Mouse (Mus musculus): ENCODE data around the gene Vav1. TPM values are rescaled to one million over a fixed set of nuclear protein-coding genes. Genes with fewer than 3 reads are reported as not detected.
"Not testable (repeated sequence)": the region's sequence is repeated elsewhere in the genome, so short reads cannot be mapped to it uniquely, and the experiment has no call there.

The Vav1 gene
- polyA plus RNA-seq, 1 experiment from 2014 or later = 6.1 TPM

DNA sequence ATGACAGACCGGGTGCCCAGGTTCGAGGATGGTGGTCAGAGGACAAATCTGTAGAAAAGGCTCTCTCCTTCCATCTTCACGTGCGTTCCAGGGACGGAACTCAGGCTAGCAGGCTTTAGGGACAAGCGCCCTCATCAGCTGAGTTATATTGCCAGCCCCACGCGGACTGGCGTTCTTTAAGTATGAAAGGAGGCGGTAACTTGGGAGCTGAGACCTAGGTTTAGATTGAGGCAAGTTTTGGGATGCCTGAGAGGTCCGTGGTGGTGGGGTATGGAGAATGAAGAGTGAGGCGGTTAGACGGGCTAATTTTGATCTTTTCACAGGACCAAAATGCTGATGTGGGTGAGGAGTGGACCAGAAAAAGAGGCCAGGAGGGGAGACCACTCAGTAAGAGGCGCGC is 4.2 kb upstream of the Vav1 start:
- H3K4me1 ChIP-seq = peaks cover 18% of the 10 kb centered on the region
- no peaks in the 10 kb centered on the region for H3K36me3 ChIP-seq
- peak overlapping the region; percentile 37 for H3K9ac ChIP-seq
- H3K4me3 ChIP-seq = peak overlapping the region; percentile 49
- 5% methylated on average over 15 of the region's 15 CpGs for WGBS
- H3K4me2 ChIP-seq = peak overlapping the region; percentile 87
- H3K27ac ChIP-seq = peak overlapping the region; percentile 8; the same call in 1 of the 2 replicates
- no peak for ATAC-seq (ENCODE audit: borderline replicate concordance, extremely low read depth, low FRiP score, low TSS enrichment)
- no peaks in the 10 kb centered on the region for H3K9me3 ChIP-seq
- no peaks in the 10 kb centered on the region for H3K27me3 ChIP-seq

DNA sequence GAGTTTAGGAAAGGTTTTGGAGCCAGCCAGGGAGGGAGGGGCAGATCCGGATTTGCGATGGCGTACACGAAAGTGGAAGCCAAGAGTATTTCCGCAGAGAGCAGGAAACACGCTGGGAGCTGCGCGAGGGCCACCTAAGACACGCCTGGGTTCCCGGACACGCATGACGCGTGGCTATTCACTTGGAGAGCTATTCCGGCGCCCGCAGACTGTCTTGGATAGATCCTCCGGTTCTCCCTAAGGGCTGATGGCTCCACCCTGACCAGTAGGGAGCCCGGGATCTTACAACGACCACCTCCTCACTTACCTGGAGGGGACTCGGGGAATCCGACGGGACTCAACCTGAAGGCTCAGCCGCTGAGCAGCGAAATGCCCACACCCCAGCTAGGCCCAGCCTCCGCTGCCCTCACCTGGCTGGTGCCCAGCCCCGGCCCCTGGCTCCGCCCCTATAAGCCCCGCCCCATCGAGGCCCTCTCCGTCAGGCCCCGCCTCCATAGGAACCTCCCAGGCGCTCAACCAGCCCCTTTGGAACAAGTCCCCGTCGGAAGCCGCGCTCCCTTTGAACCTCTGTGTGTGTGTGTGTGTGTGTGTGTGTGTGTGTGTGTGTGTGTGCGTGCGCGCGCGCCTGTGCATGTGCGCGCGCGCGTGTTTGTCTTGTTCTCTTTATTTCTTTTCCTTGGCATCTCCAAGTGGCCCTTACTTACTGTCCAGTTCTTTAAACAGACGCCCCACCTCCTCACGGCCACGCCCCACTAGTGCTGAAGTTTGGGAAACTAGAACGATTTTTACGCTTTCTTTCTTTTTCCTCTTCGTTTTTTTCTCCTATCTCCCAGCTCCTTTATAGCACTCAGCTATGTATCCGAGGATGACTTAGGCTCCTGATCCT is 3.5 kb upstream of the Vav1 start:
- Histone ChIP-seq H3K36me3 (no peaks in the 10 kb centered on the region), H3K4me1 (peaks cover 18% of the 10 kb centered on the region), H3K27me3 (no peaks in the 10 kb centered on the region), H3K4me3 (peak overlapping the region; percentile 49), H3K4me2 (peak overlapping the region; percentile 87), H3K27ac (peak overlapping the region; percentile 8; the same call in 1 of the 2 replicates), H3K9ac (peak overlapping the region; percentile 37), H3K9me3 (no peaks in the 10 kb centered on the region)
- under 1% methylated on average over 53 of the region's 53 CpGs for WGBS
- peak; percentile 86 for ATAC-seq (ENCODE audit: borderline replicate concordance, extremely low read depth, low FRiP score, low TSS enrichment)

DNA sequence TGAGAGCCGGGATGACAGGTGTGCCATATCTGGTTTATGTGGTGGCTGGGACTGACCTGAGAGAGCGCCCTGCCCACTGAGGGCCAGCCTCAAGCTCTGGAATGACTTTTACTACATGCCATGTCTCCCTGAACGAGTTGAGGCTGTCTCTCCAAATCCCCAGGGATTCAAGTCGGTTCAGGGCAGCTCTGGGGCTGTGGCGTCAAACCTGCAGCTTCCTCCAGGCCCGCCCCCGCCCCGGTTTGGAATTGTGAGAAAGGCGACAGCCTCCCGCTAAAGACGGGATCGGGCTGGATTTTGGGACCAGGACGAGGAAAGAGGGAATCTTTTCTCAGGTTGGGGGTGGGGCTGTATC is 2.9 kb upstream of the Vav1 start:
- WGBS = 2% methylated on average over 13 of the region's 13 CpGs
- H3K9ac ChIP-seq = peak overlapping the region; percentile 37
- no peak overlapping the region for H3K27ac ChIP-seq
- peak overlapping the region; percentile 49 for H3K4me3 ChIP-seq
- no peaks in the 10 kb centered on the region for H3K36me3 ChIP-seq
- peak; percentile 13 for ATAC-seq (ENCODE audit: borderline replicate concordance, extremely low read depth, low FRiP score, low TSS enrichment)
- peak overlapping the region; percentile 87 for H3K4me2 ChIP-seq
- peaks cover 18% of the 10 kb centered on the region for H3K4me1 ChIP-seq
- no peaks in the 10 kb centered on the region for H3K27me3 ChIP-seq
- H3K9me3 ChIP-seq = no peaks in the 10 kb centered on the region

DNA sequence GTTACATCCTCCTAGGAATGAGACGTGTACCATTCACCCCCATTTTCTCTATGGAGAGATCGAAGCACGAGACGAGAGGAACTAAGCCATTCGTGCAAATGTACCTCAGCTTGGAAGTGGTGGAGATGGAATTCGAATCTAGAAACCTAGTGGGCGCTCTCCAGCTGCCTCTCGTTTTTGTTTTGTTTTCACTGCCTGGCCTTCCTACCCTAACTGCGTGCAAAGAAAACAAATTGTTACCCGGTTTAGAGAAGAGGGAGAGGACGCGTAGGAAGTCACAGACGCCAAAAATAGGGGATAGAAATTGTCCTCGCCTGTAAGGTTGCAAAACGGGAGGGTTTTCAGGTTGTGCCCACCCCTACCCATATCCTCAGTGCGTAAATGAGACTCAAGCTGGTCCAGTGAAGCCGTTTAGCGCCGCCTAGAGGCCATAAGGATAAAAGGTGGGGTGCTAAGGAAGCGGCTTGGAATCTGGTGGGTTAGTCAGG is 2.2 kb upstream of the Vav1 start:
- Histone ChIP-seq H3K9ac (peak overlapping the region; percentile 39), H3K9me3 (no peaks in the 10 kb centered on the region), H3K4me2 (peak overlapping the region; percentile 87), H3K27ac (no peak overlapping the region; the same call in 1 of the 2 replicates), H3K27me3 (no peaks in the 10 kb centered on the region), H3K4me3 (peak overlapping the region; percentile 49), H3K36me3 (no peaks in the 10 kb centered on the region), H3K4me1 (peaks cover 18% of the 10 kb centered on the region)
- no peak for ATAC-seq (ENCODE audit: borderline replicate concordance, extremely low read depth, low FRiP score, low TSS enrichment)
- WGBS = under 1% methylated on average over 20 of the region's 20 CpGs

DNA sequence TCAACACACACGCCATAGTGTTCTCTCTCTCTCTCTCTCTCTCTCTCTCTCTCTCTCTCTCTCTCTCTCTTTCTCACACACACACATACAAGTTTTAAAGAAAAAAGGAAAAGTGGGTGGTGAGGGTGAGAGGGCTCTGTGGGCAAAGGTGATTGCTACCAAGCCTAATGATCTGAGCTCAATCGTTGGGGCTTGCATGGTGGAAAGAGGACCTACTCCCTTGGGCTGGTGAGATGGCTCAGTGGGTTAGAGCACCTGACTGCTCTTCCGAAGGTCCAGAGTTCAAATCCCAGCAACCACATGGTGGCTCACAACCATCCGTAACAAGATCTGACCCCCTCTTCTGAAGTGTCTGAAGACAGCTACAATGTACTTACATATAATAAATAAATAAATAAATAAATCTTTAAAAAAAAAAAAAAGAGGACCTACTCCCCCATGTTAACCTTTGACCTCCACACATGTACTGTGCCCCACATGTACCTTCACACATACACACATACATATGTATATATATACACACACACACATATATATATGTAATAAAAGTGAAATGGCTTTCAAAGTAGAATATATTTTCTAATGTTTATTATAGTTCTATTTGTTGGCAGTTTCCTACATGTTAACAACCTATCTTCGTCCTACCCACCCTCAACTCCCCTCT is 1.2 kb upstream of the Vav1 start:
- peaks cover 18% of the 10 kb centered on the region for H3K4me1 ChIP-seq
- not testable (repeated sequence) for H3K9ac ChIP-seq; H3K4me2 ChIP-seq; ATAC-seq (ENCODE audit: borderline replicate concordance, extremely low read depth, low FRiP score, low TSS enrichment); H3K4me3 ChIP-seq; H3K9me3 ChIP-seq; H3K27me3 ChIP-seq; H3K36me3 ChIP-seq; H3K27ac ChIP-seq
- 71% methylated on average over 4 of the region's 5 CpGs for WGBS

DNA sequence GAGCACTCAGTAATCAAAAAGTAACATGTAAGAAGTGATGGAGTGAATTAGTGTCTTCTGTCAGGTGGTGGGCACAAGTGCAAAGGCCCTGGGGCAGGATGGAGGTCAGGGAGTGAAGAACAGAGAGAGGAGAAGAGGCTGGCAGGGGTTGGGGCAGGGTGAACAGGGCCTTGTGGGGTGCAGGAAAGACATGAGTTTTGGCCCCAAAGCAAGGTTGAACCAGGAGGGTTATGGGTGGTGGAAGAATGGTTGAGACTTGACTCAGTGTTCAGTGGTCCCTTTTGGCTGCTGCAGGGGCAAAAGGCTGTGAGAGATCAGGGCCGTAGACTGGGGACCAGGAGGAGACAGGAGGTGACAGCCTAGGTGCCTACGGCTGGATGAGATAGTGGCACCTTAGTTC is 363 bp upstream of the Vav1 start:
- no peak overlapping the region for H3K4me2 ChIP-seq
- no peak overlapping the region for H3K9ac ChIP-seq
- 68% methylated on average over 2 of the region's 2 CpGs for WGBS
- peaks cover 18% of the 10 kb centered on the region for H3K4me1 ChIP-seq
- H3K27ac ChIP-seq = no peak overlapping the region
- no peak overlapping the region for H3K4me3 ChIP-seq
- H3K9me3 ChIP-seq = no peaks in the 10 kb centered on the region
- H3K27me3 ChIP-seq = no peaks in the 10 kb centered on the region
- ATAC-seq (ENCODE audit: borderline replicate concordance, extremely low read depth, low FRiP score, low TSS enrichment) = no peak
- H3K36me3 ChIP-seq = no peaks in the 10 kb centered on the region

DNA sequence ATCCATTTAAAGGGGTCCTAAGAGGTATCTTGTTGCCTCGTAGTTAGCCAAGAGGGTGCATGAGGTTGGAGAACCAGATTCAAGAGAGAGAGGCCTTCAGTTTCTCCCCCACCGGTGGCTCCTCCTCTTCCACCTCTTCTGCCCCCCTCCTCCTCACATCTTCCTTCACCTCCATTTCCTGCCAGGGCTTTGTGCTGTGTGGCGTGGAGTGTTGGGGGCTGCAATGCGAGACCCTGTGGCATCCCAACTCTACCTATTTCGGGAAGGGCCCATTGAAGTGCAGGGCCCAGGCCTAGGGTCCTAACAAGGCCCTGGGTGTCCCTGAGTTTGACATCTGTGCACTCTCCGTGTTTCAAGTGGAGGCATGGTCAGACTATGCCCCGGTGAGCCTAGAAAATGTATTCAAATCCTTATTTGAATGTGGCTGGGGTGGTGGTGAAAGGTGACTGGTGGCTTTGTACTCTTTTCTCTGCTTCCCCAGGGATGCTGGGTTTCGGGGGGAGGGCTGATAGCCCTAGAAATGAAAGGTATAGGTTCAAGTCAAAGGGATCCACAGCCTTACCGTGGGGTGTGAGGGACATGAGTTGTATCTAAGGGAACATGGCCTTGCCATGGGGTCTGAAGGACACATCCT is 808 bp downstream of the Vav1 start:
- Histone ChIP-seq H3K4me3 (peak overlapping the region; percentile 5; the same call in 1 of the 2 replicates), H3K9ac (no peak overlapping the region), H3K27ac (no peak overlapping the region), H3K36me3 (no peaks in the 10 kb centered on the region), H3K9me3 (no peaks in the 10 kb centered on the region), H3K4me1 (peaks cover 15% of the 10 kb centered on the region), H3K4me2 (no peak overlapping the region), H3K27me3 (no peaks in the 10 kb centered on the region)
- 55% methylated on average over 9 of the region's 9 CpGs for WGBS
- no peak for ATAC-seq (ENCODE audit: borderline replicate concordance, extremely low read depth, low FRiP score, low TSS enrichment)

DNA sequence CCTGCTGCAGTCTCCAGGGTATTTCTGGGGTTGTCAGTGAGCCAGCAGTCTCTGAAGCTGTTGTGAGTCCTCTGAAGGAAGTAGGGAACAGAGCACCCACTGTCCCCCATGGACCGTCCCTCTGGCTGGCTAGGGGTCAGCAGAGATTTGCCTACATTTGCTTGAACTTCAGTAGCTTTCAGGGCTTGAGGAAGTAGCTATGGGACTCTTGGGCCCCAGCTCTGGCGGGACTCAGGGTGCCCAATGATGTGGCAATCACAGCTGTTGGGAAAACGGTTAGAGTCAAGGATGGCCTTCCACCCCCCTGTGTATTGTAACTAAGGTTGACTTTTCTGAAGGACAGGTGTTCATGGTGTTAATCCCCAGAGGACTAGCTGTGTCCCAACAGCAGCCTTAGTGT is 1.5 kb downstream of the Vav1 start:
- Histone ChIP-seq H3K4me1 (peaks cover 12% of the 10 kb centered on the region), H3K4me2 (no peak overlapping the region), H3K27me3 (no peaks in the 10 kb centered on the region), H3K4me3 (no peak overlapping the region), H3K9ac (no peak overlapping the region), H3K27ac (no peak overlapping the region), H3K36me3 (no peaks in the 10 kb centered on the region), H3K9me3 (no peaks in the 10 kb centered on the region)
- 72% methylated on average over 3 of the region's 3 CpGs for WGBS
- no peak for ATAC-seq (ENCODE audit: borderline replicate concordance, extremely low read depth, low FRiP score, low TSS enrichment)

DNA sequence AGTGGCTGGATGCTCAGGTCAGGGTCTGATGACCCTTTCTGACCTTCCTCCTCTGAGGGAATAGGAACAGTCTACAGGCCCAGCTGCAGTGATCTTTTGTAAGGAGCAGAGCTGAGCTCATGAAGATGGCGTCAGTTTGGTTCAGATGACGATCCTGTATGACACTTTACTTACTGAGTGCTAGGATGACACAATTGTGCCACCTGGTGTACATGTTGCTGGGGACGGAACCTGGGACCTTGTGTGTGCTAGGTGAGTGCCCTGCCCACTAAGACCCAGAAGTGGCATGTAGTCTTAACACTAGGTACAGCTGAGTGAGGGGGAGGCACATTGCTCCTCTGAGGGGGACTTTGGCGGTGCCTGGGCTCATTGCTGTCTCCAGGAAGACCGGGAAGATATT is 5.0 kb downstream of the Vav1 start:
- H3K27me3 ChIP-seq = no peaks in the 10 kb centered on the region
- H3K9me3 ChIP-seq = no peaks in the 10 kb centered on the region
- 73% methylated on average over 5 of the region's 5 CpGs for WGBS
- no peaks in the 10 kb centered on the region for H3K36me3 ChIP-seq
- H3K9ac ChIP-seq = no peak overlapping the region
- no peak overlapping the region for H3K27ac ChIP-seq
- ATAC-seq (ENCODE audit: borderline replicate concordance, extremely low read depth, low FRiP score, low TSS enrichment) = no peak
- no peak overlapping the region for H3K4me3 ChIP-seq
- H3K4me2 ChIP-seq = no peak overlapping the region
- H3K4me1 ChIP-seq = no peaks in the 10 kb centered on the region

DNA sequence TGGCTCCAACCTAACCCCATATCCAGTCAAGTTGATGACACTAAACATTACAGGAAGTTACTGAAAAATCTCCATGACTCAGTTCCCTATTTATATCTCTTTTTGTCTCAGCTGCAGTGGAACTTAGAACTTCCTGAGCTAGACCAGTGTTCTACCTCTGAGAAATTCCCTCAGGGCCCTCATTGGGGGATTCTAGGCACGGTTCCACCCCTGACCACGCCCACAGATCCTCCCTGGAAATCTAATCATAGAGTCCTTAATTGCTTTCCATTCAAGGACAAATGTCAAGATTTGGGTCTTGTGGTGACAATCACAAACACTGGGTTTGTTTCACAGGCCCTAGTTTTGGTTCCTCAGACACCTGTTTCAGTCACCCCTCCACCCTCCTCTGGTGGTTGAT is 6.2 kb downstream of the Vav1 start:
- Histone ChIP-seq H3K9ac (no peak overlapping the region), H3K4me2 (no peak overlapping the region), H3K9me3 (no peaks in the 10 kb centered on the region), H3K4me3 (no peak overlapping the region), H3K36me3 (no peaks in the 10 kb centered on the region), H3K27me3 (no peaks in the 10 kb centered on the region), H3K4me1 (no peaks in the 10 kb centered on the region), H3K27ac (no peak overlapping the region)
- WGBS = 57% methylated on average over 2 of the region's 2 CpGs
- ATAC-seq (ENCODE audit: borderline replicate concordance, extremely low read depth, low FRiP score, low TSS enrichment) = no peak

DNA sequence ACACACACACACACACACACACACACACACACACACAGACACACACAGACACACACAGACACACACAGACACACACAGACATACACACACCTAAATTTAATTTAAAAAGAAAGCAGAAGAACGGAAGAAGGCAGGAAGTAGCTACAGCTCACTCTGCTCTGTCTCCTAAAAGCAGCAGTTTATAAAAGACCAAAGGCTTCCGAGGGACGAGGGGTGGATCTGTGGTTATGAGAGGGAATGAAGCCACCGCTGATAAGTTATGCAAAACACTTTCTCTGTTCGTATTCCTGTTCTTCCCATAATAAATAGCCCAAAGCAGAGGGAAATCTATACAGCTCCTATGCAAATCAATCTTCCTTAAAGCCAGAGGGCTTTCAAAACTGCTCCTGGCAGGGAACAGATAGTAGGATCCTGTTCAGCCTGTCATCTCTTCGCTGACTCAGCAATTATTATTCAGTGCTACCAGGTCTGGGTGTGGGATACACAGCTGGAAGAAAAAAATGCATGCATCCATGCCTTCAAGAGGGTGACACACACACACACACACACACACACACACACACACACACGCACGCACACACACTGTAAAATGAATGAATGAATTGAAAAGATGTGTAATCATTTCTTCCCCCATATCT is 7.9 kb downstream of the Vav1 start:
- Histone ChIP-seq H3K27me3 (no peaks in the 10 kb centered on the region), H3K27ac (no peak overlapping the region), H3K36me3 (no peaks in the 10 kb centered on the region), H3K4me2 (no peak overlapping the region), H3K4me3 (no peak overlapping the region), H3K9ac (no peak overlapping the region), H3K4me1 (no peaks in the 10 kb centered on the region), H3K9me3 (no peaks in the 10 kb centered on the region)
- WGBS = 60% methylated on average over 8 of the region's 8 CpGs
- ATAC-seq (ENCODE audit: borderline replicate concordance, extremely low read depth, low FRiP score, low TSS enrichment) = no peak

Measured in lung, embryonic 15.5 days (tissue).